Mouse (Mus musculus): Measurements from ENCODE around the gene Gpr173.
"Not testable (repeated sequence)": the region's sequence is repeated elsewhere in the genome, so short reads cannot be mapped to it uniquely, and the experiment has no call there.

Gene Gpr173

GRCm38 (mm10) chrX:152368397-152369273 is at the start of gene Gpr173:
Gene Gpr173, minus strand, starts transcription at chrX:152368704.
- DNase-seq, result peak; percentile 6

- DNase-seq, result no peak
These were observed 34.7 kb upstream of the Gpr173 start for GRCm38 (mm10) chrX:152403251-152403650.

- DNase-seq, result no peak
These were observed 31.6 kb upstream of the Gpr173 start for GRCm38 (mm10) chrX:152400096-152400495.

GRCm38 (mm10) chrX:152368054-152368396 is 479 bp downstream of the Gpr173 start:
- DNase-seq, result no peak

- DNase-seq, result no peak
These were observed 2.1 kb downstream of the Gpr173 start for GRCm38 (mm10) chrX:152366418-152366817.

- DNase-seq, result peak; percentile 67
These were observed 15.9 kb downstream of the Gpr173 start for GRCm38 (mm10) chrX:152352553-152353153.

- DNase-seq, result no peak
These were observed 21.5 kb downstream of the Gpr173 start for GRCm38 (mm10) chrX:152347041-152347440.

GRCm38 (mm10) chrX:152346587-152346986 is 21.9 kb downstream of the Gpr173 start:
- DNase-seq, result no peak

GRCm38 (mm10) chrX:152342903-152343302 is 25.6 kb downstream of the Gpr173 start:
- DNase-seq, result no peak

GRCm38 (mm10) chrX:152342358-152342901 is 26.1 kb downstream of the Gpr173 start, which contains the start of gene Tspyl2:
Gene Tspyl2, minus strand, starts transcription at chrX:152342425.
- peak; percentile 95 for DNase-seq

GRCm38 (mm10) chrX:152341496-152341895 is 27.0 kb downstream of the Gpr173 start:
- no peak for DNase-seq

GRCm38 (mm10) chrX:152336546-152337332 is 31.8 kb downstream of the Gpr173 start:
- DNase-seq, result peak; percentile 94

- DNase-seq, result not testable (repeated sequence)
These were observed 32.4 kb downstream of the Gpr173 start for GRCm38 (mm10) chrX:152336123-152336522.

GRCm38 (mm10) chrX:152329400-152329799 is 39.1 kb downstream of the Gpr173 start:
- not testable (repeated sequence) for DNase-seq

- DNase-seq, result no peak
These were observed 40.8 kb downstream of the Gpr173 start for GRCm38 (mm10) chrX:152327689-152328052.

GRCm38 (mm10) chrX:152326996-152327688 is 41.4 kb downstream of the Gpr173 start, which contains the start of gene Kantr:
Gene Kantr, minus strand, starts transcription at chrX:152327495.
- DNase-seq, result peak; percentile 90

- DNase-seq, result no peak
These were observed 44.9 kb downstream of the Gpr173 start for GRCm38 (mm10) chrX:152323584-152323983.

GRCm38 (mm10) chrX:152322776-152323175 is 45.7 kb downstream of the Gpr173 start:
- DNase-seq, result peak; percentile 39

GRCm38 (mm10) chrX:152320535-152320934 is 48.0 kb downstream of the Gpr173 start:
- no peak for DNase-seq

- DNase-seq, result peak; percentile 57
These were observed 60.6 kb downstream of the Gpr173 start for GRCm38 (mm10) chrX:152307942-152308341.

- DNase-seq, result no peak
These were observed 61.1 kb downstream of the Gpr173 start for GRCm38 (mm10) chrX:152307371-152307770.

GRCm38 (mm10) chrX:152306224-152306623 is 62.3 kb downstream of the Gpr173 start:
- DNase-seq, result no peak

Measured in lung, postnatal 36 days (tissue).